Mouse (Mus musculus) stomach, embryonic 16.5 days (tissue): ENCODE results near the gene Vezt. TPM values are rescaled to one million over a fixed set of nuclear protein-coding genes. Genes with fewer than 3 reads are reported as not detected.
A peak's percentile ranks its signal among the peaks of the same experiment; 100 is the strongest.

ENCODE experiments used
- ATAC-seq: fragments of 200-750 bp; cut with Nextera tagmentation; 2 replicates; pipeline ENCODE4 v1.8.0; 2017; ENCODE audit warnings: moderate number of reproducible peaks, moderate TSS enrichment; ENCODE audit not compliant: insufficient read depth, low FRiP score
- H3K27ac ChIP-seq: fragments of 300-500 bp; sonication (generic); 2 replicates; pipeline ENCODE4 v1.5.1; 2014; ENCODE audit warnings: low read length
- H3K27me3 ChIP-seq: fragments of 300-500 bp; sonication (generic); 2 replicates; pipeline ENCODE4 v1.6.1; 2014; ENCODE audit warnings: low read length, control low read depth, mixed read lengths; ENCODE audit not compliant: control insufficient read depth, insufficient read depth
- H3K36me3 ChIP-seq: fragments of 300-500 bp; sonication (generic); 2 replicates; pipeline ENCODE4 v1.6.1; 2014; ENCODE audit warnings: low read length; ENCODE audit not compliant: control insufficient read depth, insufficient read depth
- H3K4me1 ChIP-seq: fragments of 300-500 bp; sonication (generic); 2 replicates; pipeline ENCODE4 v1.6.1; 2014; ENCODE audit warnings: low read length, control low read depth, mixed read lengths; ENCODE audit not compliant: control insufficient read depth, insufficient read depth
- H3K4me2 ChIP-seq: fragments of 300-500 bp; sonication (generic); 2 replicates; pipeline ENCODE4 v1.6.1; 2014; ENCODE audit warnings: low read depth, low read length, mixed read lengths
- H3K4me3 ChIP-seq: fragments of 300-500 bp; sonication (generic); replicated peaks from 2 replicates; pipeline ENCODE4 v1.5.1; 2014; ENCODE audit warnings: mild to moderate bottlenecking, low read length
- H3K9ac ChIP-seq: fragments of 300-500 bp; sonication (generic); 2 replicates; pipeline ENCODE4 v1.6.1; 2014; ENCODE audit warnings: low read length
- H3K9me3 ChIP-seq: fragments of 300-500 bp; sonication (generic); replicated peaks from 2 replicates; pipeline ENCODE4 v1.6.1; 2016; ENCODE audit warnings: low read length, control low read depth; ENCODE audit not compliant: control insufficient read depth
- WGBS: fragments of 180-500 bp; shearing (Covaris S2); extraction: QIAGEN DNeasy Blood & Tissue Kit; methylation state at CpG from one replicate; pipeline ENCODE4 v1.1.7; 2014; 5-methylcytosine and 5-hydroxymethylcytosine counted together
- polyA plus RNA-seq: library from polyadenylated mRNA; unstranded; fragments of >200 nt; fragmentation: Nextera tagmentation; extraction: Ambion mirVana; gene quantifications from 2 replicates; pipeline ENCODE4 v1.2.1, GENCODE M21; 2015

Vezt gene
- polyA plus RNA-seq, 1 experiment from 2014 or later = 27.4 TPM

- Histone ChIP-seq H3K36me3 (no peaks in the 10 kb centered on the region), H3K4me1 (peaks cover 8% of the 10 kb centered on the region; the same call in 1 of the 2 replicates), H3K27ac (peak overlapping the region; percentile 67; the same call in 1 of the 2 replicates), H3K4me2 (0 out of 2 replicates have a peak overlapping the region, but pooled peaks have one; percentile 10), H3K9me3 (no peaks in the 10 kb centered on the region), H3K4me3 (no peak overlapping the region), H3K9ac (no peak overlapping the region), H3K27me3 (no peaks in the 10 kb centered on the region)
- WGBS = 42% methylated on average over 11 of the region's 11 CpGs
- ATAC-seq = no peak
Measured at GRCm38 (mm10) chr10:93915531-93916275, 119.9 kb downstream of the Vezt start.

DNA sequence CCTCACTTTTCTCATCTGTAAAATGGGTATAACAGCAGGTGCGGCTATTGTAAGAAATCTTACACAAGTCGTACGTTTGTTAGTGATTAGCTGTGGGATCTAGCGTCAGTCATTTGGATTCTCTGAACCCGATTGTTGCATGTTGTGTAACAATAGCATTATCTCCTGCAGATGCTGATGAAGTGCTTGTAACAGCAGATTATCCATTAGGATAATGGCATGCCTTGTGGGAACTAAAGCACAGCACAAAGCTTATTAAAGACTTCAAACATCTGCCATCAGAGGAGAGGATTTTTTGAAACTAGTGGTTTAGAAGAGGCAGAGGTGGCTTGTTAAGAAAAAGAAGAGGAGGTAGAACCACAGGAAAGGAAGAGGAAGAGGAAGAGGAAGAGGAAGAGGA lies 122.1 kb downstream of the Vezt start:
- no peak for ATAC-seq
- Histone ChIP-seq H3K27me3 (no peaks in the 10 kb centered on the region), H3K27ac (no peak overlapping the region), H3K4me3 (no peak overlapping the region), H3K9ac (no peak overlapping the region), H3K9me3 (no peaks in the 10 kb centered on the region), H3K36me3 (no peaks in the 10 kb centered on the region), H3K4me2 (no peak overlapping the region), H3K4me1 (peaks cover 2% of the 10 kb centered on the region; the same call in 1 of the 2 replicates)
- 86% methylated on average over 5 of the region's 5 CpGs for WGBS

- WGBS = 78% methylated on average over 1 of the region's 1 CpGs
Measured at GRCm38 (mm10) chr10:93912917-93913316, 122.7 kb downstream of the Vezt start.

DNA sequence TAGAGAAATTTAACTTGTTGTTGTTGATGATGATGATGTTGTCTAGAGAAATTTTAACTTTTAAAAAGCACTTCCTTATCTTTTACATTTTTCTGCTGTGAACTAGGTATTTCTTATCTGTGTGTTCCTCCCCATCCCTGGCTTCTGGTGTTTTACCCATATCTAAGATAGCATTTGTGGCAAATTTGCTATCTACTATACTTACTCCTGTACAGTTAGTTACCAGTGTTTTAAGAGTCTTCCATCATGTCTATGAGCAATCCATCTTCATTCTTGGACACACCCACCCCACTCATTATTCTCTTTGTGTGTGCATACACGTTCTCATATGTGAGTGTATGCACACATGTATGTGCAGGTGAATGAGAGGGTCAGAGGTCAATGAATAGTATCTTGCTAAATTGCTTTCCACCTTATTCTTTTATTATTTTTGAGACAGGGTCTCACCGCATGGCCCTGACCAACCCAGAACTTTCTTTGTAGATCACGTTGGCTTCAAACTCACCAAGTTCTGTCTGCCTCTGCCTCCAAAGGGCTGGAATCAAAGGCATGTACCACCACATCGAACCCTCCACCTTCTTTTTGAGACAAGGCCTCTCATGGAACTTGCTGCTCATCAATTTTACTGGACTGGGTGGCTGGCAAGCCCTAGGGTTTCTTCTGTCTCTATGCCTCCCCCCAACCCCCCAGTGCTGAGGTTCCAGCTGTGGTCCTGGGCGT lies 123.3 kb downstream of the Vezt start:
- H3K36me3 ChIP-seq = no peaks in the 10 kb centered on the region
- no peak overlapping the region for H3K9ac ChIP-seq
- no peaks in the 10 kb centered on the region for H3K4me1 ChIP-seq
- H3K27ac ChIP-seq = no peak overlapping the region
- H3K27me3 ChIP-seq = no peaks in the 10 kb centered on the region
- WGBS = 77% methylated on average over 5 of the region's 5 CpGs
- no peak overlapping the region for H3K4me2 ChIP-seq
- H3K4me3 ChIP-seq = no peak overlapping the region
- no peak for ATAC-seq
- no peaks in the 10 kb centered on the region for H3K9me3 ChIP-seq

More at GRCm38 (mm10) chr10:93912917-93913316, 122.7 kb downstream of the Vezt start:
- no peak for ATAC-seq
- no peak overlapping the region for H3K4me3 ChIP-seq
- no peak overlapping the region for H3K9ac ChIP-seq
- H3K27ac ChIP-seq = no peak overlapping the region
- no peaks in the 10 kb centered on the region for H3K4me1 ChIP-seq
- no peaks in the 10 kb centered on the region for H3K9me3 ChIP-seq
- no peaks in the 10 kb centered on the region for H3K36me3 ChIP-seq
- H3K27me3 ChIP-seq = no peaks in the 10 kb centered on the region
- no peak overlapping the region for H3K4me2 ChIP-seq

- Histone ChIP-seq H3K9ac (no peak overlapping the region), H3K4me2 (no peak overlapping the region), H3K36me3 (no peaks in the 10 kb centered on the region), H3K27me3 (no peaks in the 10 kb centered on the region), H3K4me1 (no peaks in the 10 kb centered on the region), H3K9me3 (no peaks in the 10 kb centered on the region), H3K27ac (no peak overlapping the region), H3K4me3 (no peak overlapping the region)
- ATAC-seq = no peak
- WGBS = 62% methylated on average over 5 of the region's 5 CpGs
Measured at GRCm38 (mm10) chr10:93911326-93911725, 124.3 kb downstream of the Vezt start.

DNA sequence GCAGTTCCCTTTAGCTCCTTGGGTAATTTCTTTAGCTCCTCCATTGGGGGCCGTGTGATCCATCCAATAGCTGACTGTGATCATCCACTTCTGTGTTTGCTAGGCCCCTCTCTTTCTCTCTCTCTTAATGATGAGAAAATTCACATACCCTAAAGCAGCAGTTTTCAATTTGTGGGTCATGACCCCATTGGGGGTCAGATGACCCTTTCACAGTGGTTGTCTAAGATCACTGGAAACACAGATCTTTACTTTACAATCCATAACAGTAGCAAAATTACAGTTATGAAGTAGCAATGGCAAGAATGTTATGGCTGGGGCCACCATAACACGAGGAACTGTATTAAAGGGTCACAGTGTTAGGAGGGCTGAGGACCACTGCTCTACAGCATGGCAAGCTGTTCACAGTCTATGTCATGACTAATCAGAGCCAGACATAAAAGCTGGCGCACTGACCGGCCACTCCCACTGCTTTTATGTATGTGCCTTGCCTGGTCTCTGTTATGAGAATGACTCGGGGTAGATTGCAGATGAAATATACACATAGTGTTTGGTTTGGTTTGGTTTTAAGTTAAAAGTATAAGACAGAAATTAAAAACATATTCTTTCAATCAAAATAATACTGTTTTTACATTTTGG lies 125.7 kb downstream of the Vezt start:
- Histone ChIP-seq H3K4me1 (no peaks in the 10 kb centered on the region), H3K4me2 (no peak overlapping the region), H3K4me3 (no peak overlapping the region), H3K9ac (no peak overlapping the region), H3K36me3 (no peaks in the 10 kb centered on the region), H3K9me3 (no peaks in the 10 kb centered on the region), H3K27ac (no peak overlapping the region), H3K27me3 (no peaks in the 10 kb centered on the region)
- ATAC-seq = no peak
- 71% methylated on average over 5 of the region's 5 CpGs for WGBS

DNA sequence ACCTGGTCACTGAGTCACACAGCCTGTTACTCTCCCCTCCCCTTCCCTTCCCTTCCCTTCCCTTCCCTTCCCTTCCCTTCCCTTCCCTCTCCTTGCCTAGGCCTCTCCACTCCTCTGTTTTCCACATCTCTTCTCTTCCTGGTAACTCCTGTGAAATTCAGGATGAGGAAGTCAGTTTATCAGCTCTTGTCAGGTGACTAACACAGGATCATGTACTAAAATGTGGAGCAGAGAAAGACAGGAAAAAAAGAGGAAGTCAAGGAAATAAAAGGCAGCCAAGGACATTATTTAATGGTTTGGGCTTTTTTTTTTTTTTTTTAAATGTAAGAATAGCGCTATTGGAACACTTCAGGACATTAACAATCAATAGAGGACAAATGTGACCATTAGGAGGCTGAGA lies 126.6 kb downstream of the Vezt start:
- Histone ChIP-seq H3K9me3 (no peaks in the 10 kb centered on the region), H3K4me2 (no peak overlapping the region), H3K27me3 (no peaks in the 10 kb centered on the region), H3K27ac (no peak overlapping the region), H3K4me3 (no peak overlapping the region), H3K36me3 (no peaks in the 10 kb centered on the region), H3K4me1 (no peaks in the 10 kb centered on the region), H3K9ac (no peak overlapping the region)
- WGBS = 91% methylated on average over 1 of the region's 1 CpGs
- ATAC-seq = no peak

- Histone ChIP-seq H3K27ac (no peak overlapping the region), H3K4me1 (no peaks in the 10 kb centered on the region), H3K36me3 (no peaks in the 10 kb centered on the region), H3K9ac (no peak overlapping the region), H3K4me3 (no peak overlapping the region), H3K4me2 (no peak overlapping the region), H3K9me3 (no peaks in the 10 kb centered on the region), H3K27me3 (no peaks in the 10 kb centered on the region)
- WGBS = 87% methylated on average over 7 of the region's 7 CpGs
- no peak for ATAC-seq
Measured at GRCm38 (mm10) chr10:93908540-93908939, 127.1 kb downstream of the Vezt start.

DNA sequence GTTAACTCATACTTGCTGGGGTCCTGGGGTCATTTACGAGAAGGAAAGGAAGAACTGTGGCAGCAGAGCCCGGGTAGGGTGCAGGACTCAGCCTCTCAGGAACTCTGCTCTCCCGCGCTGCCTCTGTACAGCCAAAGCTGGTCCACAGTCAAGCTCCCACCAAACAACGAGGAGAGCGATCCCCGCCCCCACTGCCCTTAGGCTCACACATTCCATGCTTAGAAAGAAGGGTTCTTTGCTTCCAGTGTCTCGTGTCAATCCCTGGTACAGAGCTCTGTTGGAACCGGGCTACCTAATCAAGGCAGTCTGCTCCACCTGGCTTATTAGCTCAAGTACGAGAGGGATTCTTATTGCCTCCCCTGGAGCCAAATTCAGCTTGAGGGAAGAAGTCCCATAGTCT lies 128.2 kb downstream of the Vezt start:
- no peak for ATAC-seq
- WGBS = 61% methylated on average over 10 of the region's 10 CpGs
- Histone ChIP-seq H3K36me3 (no peaks in the 10 kb centered on the region), H3K27ac (no peak overlapping the region), H3K4me1 (no peaks in the 10 kb centered on the region), H3K4me2 (no peak overlapping the region), H3K9me3 (no peaks in the 10 kb centered on the region), H3K4me3 (no peak overlapping the region), H3K27me3 (no peaks in the 10 kb centered on the region), H3K9ac (no peak overlapping the region)
